Mouse (Mus musculus): ENCODE results near the gene Cldn7.

DNA sequence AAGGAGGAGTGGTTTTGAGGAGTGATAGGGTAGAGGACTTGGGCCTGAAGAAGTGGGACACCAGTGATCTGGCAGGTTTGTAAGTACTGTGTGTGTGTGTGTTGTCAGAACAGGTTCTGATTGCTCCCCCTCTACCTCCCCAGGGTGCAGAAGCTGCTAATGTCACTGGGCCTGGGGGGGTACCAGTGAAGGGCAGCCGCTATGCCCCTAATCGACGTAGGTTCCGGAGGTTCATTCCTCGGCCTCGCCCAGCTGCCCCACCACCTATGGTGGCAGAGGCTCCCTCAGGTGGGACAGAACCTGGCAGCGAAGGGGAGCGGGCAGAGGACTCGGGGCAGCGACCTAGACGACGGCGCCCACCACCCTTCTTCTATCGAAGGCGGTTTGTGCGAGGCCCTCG is 24.8 kb upstream of the Cldn7 start:
- TF ChIP-seq MAFK (IDR thresholded peaks at IDR 0.05; ENCODE audit: borderline replicate concordance, low read depth, low read length) (no peak), POLR2A (IDR thresholded peaks at IDR 0.05; ENCODE audit: control insufficient read depth in 1 of 2, insufficient read depth in 1 of 2, low read depth in 1 of 2, low read length in 2 of 2, poor library complexity in 1 of 2) (no peak), CHD2 (IDR thresholded peaks at IDR 0.05; ENCODE audit: low read length) (no peak), POLR2AphosphoS5 (IDR thresholded peaks at IDR 0.05; ENCODE audit: borderline replicate concordance, low read depth, low read length) (no peak), CTCF (IDR thresholded peaks at IDR 0.05 in 2 of 3, conservative IDR thresholded peaks at IDR 0.05 in 1 of 3; ENCODE audit: control insufficient read depth in 1 of 3, insufficient read depth in 1 of 3, low read depth in 2 of 3, low read length in 3 of 3, poor library complexity in 1 of 3, severe bottlenecking in 1 of 3) (no peak), BHLHE40 (IDR thresholded peaks at IDR 0.05; ENCODE audit: borderline replicate concordance, low read depth, low read length) (no peak), POLR2AphosphoS2 (IDR thresholded peaks at IDR 0.05; ENCODE audit: low read length) (no peak)
